Mouse (Mus musculus) cerebellum, postnatal 4 days (tissue): ENCODE measurements around the gene Tpr.

Source experiments
- DNase-seq, 2 experiments: peaks; one replicate each; pipeline ENCODE4 v3.0.0; 2022; ENCODE audit warnings: low spot score in 2 of 2, mixed read lengths in 1 of 2

The Tpr gene

GRCm38 (mm10) chr1:150460595-150460994 lies 68.0 kb downstream of the Tpr start:
- DNase-seq, result no peak

DNA sequence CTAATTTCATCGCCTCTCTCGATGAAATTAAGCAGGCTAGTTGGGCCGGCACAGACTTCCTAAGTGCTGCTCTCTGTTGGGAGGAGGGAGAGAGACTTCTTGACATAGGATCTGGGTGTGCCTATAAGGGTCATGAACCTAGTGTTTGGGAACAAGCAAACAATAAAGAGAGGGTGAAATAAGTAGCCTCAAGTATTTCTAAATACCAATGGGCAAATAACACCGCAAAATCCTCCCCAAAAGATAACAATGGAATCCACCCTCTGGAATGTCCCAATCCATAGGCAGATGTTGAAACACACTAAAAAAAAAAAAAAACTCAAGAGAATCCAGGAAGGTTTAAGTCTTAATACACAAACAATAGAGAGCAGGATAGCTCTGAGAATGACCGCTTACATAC lies 70.4 kb downstream of the Tpr start:
- DNase-seq, result no peak

GRCm38 (mm10) chr1:150463691-150464090 lies 71.1 kb downstream of the Tpr start:
- no peak for DNase-seq

DNA sequence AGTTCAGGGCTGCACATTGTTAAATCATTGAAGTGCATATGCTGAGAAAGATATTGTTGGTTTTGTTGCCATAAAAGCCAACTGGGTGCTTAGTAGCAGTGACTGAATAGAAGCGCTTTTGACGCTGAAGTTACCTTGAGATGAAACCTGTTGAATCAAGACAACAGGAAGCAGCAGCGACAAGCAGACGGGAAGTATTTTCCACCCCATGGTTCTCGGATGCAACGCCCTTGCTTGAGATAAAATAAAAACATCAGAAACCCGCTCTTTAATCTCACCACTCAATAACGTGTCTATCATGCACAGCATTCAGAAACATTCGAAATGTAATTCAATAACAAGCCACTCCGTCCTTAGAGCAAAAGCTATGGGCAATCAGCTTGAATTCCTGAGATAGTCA lies 72.7 kb downstream of the Tpr start:
- DNase-seq, result no peak

DNA sequence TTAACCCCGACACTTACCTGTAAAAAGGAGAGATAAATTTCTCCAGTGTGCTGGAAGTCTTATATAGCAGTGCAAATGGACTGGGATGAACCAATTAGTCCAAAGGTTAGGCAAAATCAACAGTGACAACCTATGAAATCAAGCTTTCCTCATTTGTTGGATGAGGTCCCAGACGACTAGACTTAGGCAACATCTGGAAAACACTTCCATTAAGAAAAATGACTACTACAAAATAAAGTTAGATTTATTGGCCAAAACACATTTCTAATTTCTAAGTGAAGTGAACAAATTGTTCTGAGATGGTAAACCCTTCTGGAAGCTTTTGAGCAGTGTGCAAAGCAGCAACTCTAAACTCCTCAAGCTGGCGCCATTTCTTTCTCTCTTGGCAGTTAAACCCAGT lies 73.5 kb downstream of the Tpr start, which contains the start of gene Prg4:
Gene Prg4 (minus strand): TSS at position 34 of the 400 bp plus-strand sequence.
- DNase-seq, result no peak

DNA sequence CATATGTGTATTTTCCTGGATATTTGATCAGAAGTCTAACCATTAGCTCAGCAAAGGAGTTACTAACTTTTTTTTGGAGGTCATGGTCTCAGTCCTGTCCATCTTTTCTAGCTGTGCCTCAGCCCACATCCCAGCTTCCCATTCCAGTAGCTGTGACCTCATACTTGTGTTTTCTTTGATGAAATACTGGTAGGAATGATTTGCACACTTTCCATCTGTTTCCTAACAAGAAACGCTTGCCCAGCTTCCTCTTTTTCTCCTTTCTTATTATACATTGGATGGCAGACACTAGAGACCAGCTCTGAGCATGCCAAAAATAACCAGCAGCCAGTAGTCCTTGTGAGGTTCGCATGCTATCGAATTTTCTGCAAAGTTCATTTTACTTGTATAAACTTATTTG lies 77.4 kb downstream of the Tpr start:
- DNase-seq, result no peak

- DNase-seq, result no peak
Observed at GRCm38 (mm10) chr1:150472525-150472924, 79.9 kb downstream of the Tpr start.

DNA sequence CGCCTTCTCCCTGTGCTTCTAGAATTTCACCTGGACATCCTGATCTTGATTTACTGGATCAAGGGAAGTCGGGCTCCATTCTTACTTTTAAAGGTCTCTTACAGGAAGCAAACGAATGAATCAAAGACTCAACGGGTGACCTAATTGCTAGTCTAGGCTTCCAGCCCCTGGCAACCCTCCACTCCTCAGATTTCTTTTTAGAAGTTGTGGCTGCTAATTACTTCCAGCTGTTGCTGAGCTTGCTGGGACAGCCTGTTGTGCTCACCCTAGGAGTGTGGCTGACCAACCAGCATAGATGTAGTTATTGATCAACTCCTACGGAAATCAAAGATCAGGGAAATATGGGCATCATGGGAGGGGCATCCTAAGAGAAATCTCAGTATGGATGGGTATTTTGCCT lies 88.0 kb downstream of the Tpr start:
- no peak for DNase-seq

- no peak for DNase-seq
Observed at GRCm38 (mm10) chr1:150489148-150489547, 96.5 kb downstream of the Tpr start.

- no peak for DNase-seq
Observed at GRCm38 (mm10) chr1:150496626-150497302, 104.1 kb downstream of the Tpr start.

- no peak for DNase-seq
Observed at GRCm38 (mm10) chr1:150497690-150498089, 105.1 kb downstream of the Tpr start.

GRCm38 (mm10) chr1:150498177-150498576 lies 105.5 kb downstream of the Tpr start:
- no peak for DNase-seq
